Mouse (Mus musculus) erythroblast, embryonic 14.5 days (primary cell): ENCODE results near the gene Imp3.

Source experiments
- GATA1 ChIP-seq: IDR thresholded peaks from 2 replicates; pipeline ENCODE4 v1.6.1; 2012; ENCODE audit warnings: low read length, inconsistent platforms, mixed read lengths
- TAL1 ChIP-seq: IDR thresholded peaks from 3 replicates; pipeline ENCODE4 v1.6.1; 2012; ENCODE audit warnings: low read length, inconsistent platforms, mixed read lengths

GRCm38 (mm10) chr9:56887581-56887980, 49.7 kb upstream of the Imp3 start:
- TF ChIP-seq GATA1: no peak
- no peak for TF ChIP-seq TAL1
